Mouse (Mus musculus): ENCODE data around the gene Dkk3. TPM values are rescaled to one million over a fixed set of nuclear protein-coding genes. Genes with fewer than 3 reads are reported as not detected.

Gene Dkk3
- polyA plus RNA-seq, 1 experiment from 2014 or later, result 55.0 TPM

- H3K36me3 ChIP-seq (ENCODE audit: control insufficient read depth, insufficient read depth, low read length), result no peaks in the 10 kb centered on the region
- H3K9me3 ChIP-seq (ENCODE audit: control insufficient read depth, low read length), result no peaks in the 10 kb centered on the region
- ATAC-seq (ENCODE audit: low read depth) (no peak), DNase-seq (ENCODE audit: low spot score) (no peak)
- H3K4me2 ChIP-seq (ENCODE audit: low read depth, low read length), result no peak overlapping the region
- WGBS, result 72% methylated on average over 3 of the region's 3 CpGs
- no peaks in the 10 kb centered on the region for H3K27me3 ChIP-seq (replicated peaks; ENCODE audit: control insufficient read depth, insufficient read depth, low read length)
- 0 out of 2 replicates have a peak, but pooled peaks cover 3% of the 10 kb centered on the region for H3K4me1 ChIP-seq (ENCODE audit: control insufficient read depth, insufficient read depth, low read length)
- H3K9ac ChIP-seq (ENCODE audit: low read depth, low read length), result no peak overlapping the region
- H3K4me3 ChIP-seq (ENCODE audit: low read depth, low read length), result no peak overlapping the region
- H3K27ac ChIP-seq (replicated peaks; ENCODE audit: low read depth, low read length), result no peak overlapping the region
Observed at GRCm38 (mm10) chr7:112199343-112199742, 40.5 kb upstream of the Dkk3 start.

GRCm38 (mm10) chr7:112197461-112197860 is 38.6 kb upstream of the Dkk3 start:
- Histone ChIP-seq H3K9ac (ENCODE audit: low read depth, low read length) (no peak overlapping the region), H3K27me3 (replicated peaks; ENCODE audit: control insufficient read depth, insufficient read depth, low read length) (no peaks in the 10 kb centered on the region), H3K4me2 (ENCODE audit: low read depth, low read length) (no peak overlapping the region), H3K9me3 (ENCODE audit: control insufficient read depth, low read length) (no peaks in the 10 kb centered on the region), H3K4me1 (ENCODE audit: control insufficient read depth, insufficient read depth, low read length) (0 out of 2 replicates have a peak, but pooled peaks cover 3% of the 10 kb centered on the region), H3K36me3 (ENCODE audit: control insufficient read depth, insufficient read depth, low read length) (no peaks in the 10 kb centered on the region), H3K27ac (replicated peaks; ENCODE audit: low read depth, low read length) (no peak overlapping the region), H3K4me3 (ENCODE audit: low read depth, low read length) (no peak overlapping the region)
- ATAC-seq (ENCODE audit: low read depth), result no peak
- DNase-seq (ENCODE audit: low spot score), result no peak
- WGBS, result 76% methylated on average over 8 of the region's 8 CpGs

- H3K4me2 ChIP-seq (ENCODE audit: low read depth, low read length), result no peak overlapping the region
Observed at GRCm38 (mm10) chr7:112194286-112194685, 35.4 kb upstream of the Dkk3 start.

GRCm38 (mm10) chr7:112192778-112193177 is 33.9 kb upstream of the Dkk3 start:
- Histone ChIP-seq H3K27me3 (replicated peaks; ENCODE audit: control insufficient read depth, insufficient read depth, low read length) (no peaks in the 10 kb centered on the region), H3K4me1 (ENCODE audit: control insufficient read depth, insufficient read depth, low read length) (peaks cover 6% of the 10 kb centered on the region; the same call in 1 of the 2 replicates), H3K27ac (replicated peaks; ENCODE audit: low read depth, low read length) (no peak overlapping the region), H3K36me3 (ENCODE audit: control insufficient read depth, insufficient read depth, low read length) (no peaks in the 10 kb centered on the region), H3K9ac (ENCODE audit: low read depth, low read length) (no peak overlapping the region), H3K4me2 (ENCODE audit: low read depth, low read length) (no peak overlapping the region), H3K4me3 (ENCODE audit: low read depth, low read length) (no peak overlapping the region), H3K9me3 (ENCODE audit: control insufficient read depth, low read length) (no peaks in the 10 kb centered on the region)
- WGBS, result 81% methylated on average over 5 of the region's 5 CpGs
- ATAC-seq (ENCODE audit: low read depth) (no peak), DNase-seq (ENCODE audit: low spot score) (no peak)

More at GRCm38 (mm10) chr7:112194286-112194685, 35.4 kb upstream of the Dkk3 start:
- Histone ChIP-seq H3K36me3 (ENCODE audit: control insufficient read depth, insufficient read depth, low read length) (no peaks in the 10 kb centered on the region), H3K4me1 (ENCODE audit: control insufficient read depth, insufficient read depth, low read length) (no peaks in the 10 kb centered on the region), H3K27me3 (replicated peaks; ENCODE audit: control insufficient read depth, insufficient read depth, low read length) (no peaks in the 10 kb centered on the region), H3K9ac (ENCODE audit: low read depth, low read length) (no peak overlapping the region), H3K9me3 (ENCODE audit: control insufficient read depth, low read length) (no peaks in the 10 kb centered on the region), H3K27ac (replicated peaks; ENCODE audit: low read depth, low read length) (no peak overlapping the region), H3K4me3 (ENCODE audit: low read depth, low read length) (no peak overlapping the region)
- WGBS, result 75% methylated on average over 5 of the region's 5 CpGs
- no peak for ATAC-seq (ENCODE audit: low read depth)
- no peak for DNase-seq (ENCODE audit: low spot score)

GRCm38 (mm10) chr7:112192237-112192636 is 33.4 kb upstream of the Dkk3 start:
- no peak overlapping the region for H3K4me2 ChIP-seq (ENCODE audit: low read depth, low read length)
- no peaks in the 10 kb centered on the region for H3K9me3 ChIP-seq (ENCODE audit: control insufficient read depth, low read length)
- no peak for DNase-seq (ENCODE audit: low spot score)
- peaks cover 6% of the 10 kb centered on the region; the same call in 1 of the 2 replicates for H3K4me1 ChIP-seq (ENCODE audit: control insufficient read depth, insufficient read depth, low read length)
- H3K9ac ChIP-seq (ENCODE audit: low read depth, low read length), result no peak overlapping the region
- no peak overlapping the region for H3K27ac ChIP-seq (replicated peaks; ENCODE audit: low read depth, low read length)
- H3K4me3 ChIP-seq (ENCODE audit: low read depth, low read length), result no peak overlapping the region
- no peak for ATAC-seq (ENCODE audit: low read depth)
- no peaks in the 10 kb centered on the region for H3K27me3 ChIP-seq (replicated peaks; ENCODE audit: control insufficient read depth, insufficient read depth, low read length)
- H3K36me3 ChIP-seq (ENCODE audit: control insufficient read depth, insufficient read depth, low read length), result no peaks in the 10 kb centered on the region
- WGBS, result 71% methylated on average over 4 of the region's 4 CpGs

GRCm38 (mm10) chr7:112187536-112188459 is 28.9 kb upstream of the Dkk3 start:
- Histone ChIP-seq H3K4me1 (ENCODE audit: control insufficient read depth, insufficient read depth, low read length) (peaks cover 6% of the 10 kb centered on the region; the same call in 1 of the 2 replicates), H3K4me2 (ENCODE audit: low read depth, low read length) (no peak overlapping the region), H3K9me3 (ENCODE audit: control insufficient read depth, low read length) (no peaks in the 10 kb centered on the region), H3K9ac (ENCODE audit: low read depth, low read length) (no peak overlapping the region), H3K27me3 (replicated peaks; ENCODE audit: control insufficient read depth, insufficient read depth, low read length) (no peaks in the 10 kb centered on the region), H3K36me3 (ENCODE audit: control insufficient read depth, insufficient read depth, low read length) (no peaks in the 10 kb centered on the region), H3K4me3 (ENCODE audit: low read depth, low read length) (no peak overlapping the region), H3K27ac (replicated peaks; ENCODE audit: low read depth, low read length) (no peak overlapping the region)
- peak; percentile 42 for DNase-seq (ENCODE audit: low spot score)
- WGBS, result 57% methylated on average over 12 of the region's 13 CpGs
- ATAC-seq (ENCODE audit: low read depth), result peak; percentile 66

GRCm38 (mm10) chr7:112186871-112187270 is 28.0 kb upstream of the Dkk3 start:
- DNase-seq (ENCODE audit: low spot score), result no peak
- no peaks in the 10 kb centered on the region for H3K9me3 ChIP-seq (ENCODE audit: control insufficient read depth, low read length)
- H3K4me3 ChIP-seq (ENCODE audit: low read depth, low read length), result no peak overlapping the region
- WGBS, result 85% methylated on average over 7 of the region's 7 CpGs
- no peak overlapping the region for H3K4me2 ChIP-seq (ENCODE audit: low read depth, low read length)
- no peak overlapping the region for H3K27ac ChIP-seq (replicated peaks; ENCODE audit: low read depth, low read length)
- no peaks in the 10 kb centered on the region for H3K27me3 ChIP-seq (replicated peaks; ENCODE audit: control insufficient read depth, insufficient read depth, low read length)
- no peak overlapping the region for H3K9ac ChIP-seq (ENCODE audit: low read depth, low read length)
- H3K4me1 ChIP-seq (ENCODE audit: control insufficient read depth, insufficient read depth, low read length), result peaks cover 6% of the 10 kb centered on the region; the same call in 1 of the 2 replicates
- no peak for ATAC-seq (ENCODE audit: low read depth)
- no peaks in the 10 kb centered on the region for H3K36me3 ChIP-seq (ENCODE audit: control insufficient read depth, insufficient read depth, low read length)

- ATAC-seq (ENCODE audit: low read depth) (no peak), DNase-seq (ENCODE audit: low spot score) (no peak)
- Histone ChIP-seq H3K4me3 (ENCODE audit: low read depth, low read length) (no peak overlapping the region), H3K27me3 (replicated peaks; ENCODE audit: control insufficient read depth, insufficient read depth, low read length) (no peaks in the 10 kb centered on the region), H3K9me3 (ENCODE audit: control insufficient read depth, low read length) (no peaks in the 10 kb centered on the region), H3K27ac (replicated peaks; ENCODE audit: low read depth, low read length) (no peak overlapping the region), H3K4me1 (ENCODE audit: control insufficient read depth, insufficient read depth, low read length) (peaks cover 6% of the 10 kb centered on the region; the same call in 1 of the 2 replicates), H3K4me2 (ENCODE audit: low read depth, low read length) (no peak overlapping the region), H3K9ac (ENCODE audit: low read depth, low read length) (no peak overlapping the region), H3K36me3 (ENCODE audit: control insufficient read depth, insufficient read depth, low read length) (no peaks in the 10 kb centered on the region)
- WGBS, result 63% methylated on average over 9 of the region's 9 CpGs
Observed at GRCm38 (mm10) chr7:112185226-112185745, 26.4 kb upstream of the Dkk3 start.
